Mouse (Mus musculus) megakaryocyte, embryonic 14.5 days (primary cell): Measurements from ENCODE around the gene Defa36.
"Not testable (repeated sequence)": the region's sequence is repeated elsewhere in the genome, so short reads cannot be mapped to it uniquely, and the experiment has no call there.

Experiments
- FLI1 ChIP-seq: IDR thresholded peaks from 2 replicates; pipeline ENCODE4 v1.6.1; 2012; ENCODE audit warnings: low read length, inconsistent platforms, mixed read lengths
- GATA1 ChIP-seq: IDR thresholded peaks from 3 replicates; pipeline ENCODE4 v1.6.1; 2012; ENCODE audit warnings: mixed read lengths, low read length, inconsistent platforms, borderline replicate concordance

GRCm38 (mm10) chr8:21378215-21378614, 49.0 kb upstream of the Defa36 start, which contains the start of gene Defa2:
- TF ChIP-seq GATA1, FLI1: not testable (repeated sequence)
